Mouse (Mus musculus): ENCODE measurements at regions not wholly inside any gene's neighbourhood (a gene's known extent, or its start where the extent isn't known, plus 50 kb on each side); places are given as distances from the start of the nearest gene placed in this dataset.

GRCm38 (mm10) chr13:39489806-39490205, 529.1 kb upstream of the Slc35b3 start:
- peak; percentile 3 for DNase-seq
- TF ChIP-seq POLR2A (IDR thresholded peaks at IDR 0.05; ENCODE audit: low read depth, low read length) = no peak
- TF ChIP-seq CTCF (conservative IDR thresholded peaks at IDR 0.05; ENCODE audit: insufficient read depth, insufficient read length, low read depth, low read length) = no peak

DNA sequence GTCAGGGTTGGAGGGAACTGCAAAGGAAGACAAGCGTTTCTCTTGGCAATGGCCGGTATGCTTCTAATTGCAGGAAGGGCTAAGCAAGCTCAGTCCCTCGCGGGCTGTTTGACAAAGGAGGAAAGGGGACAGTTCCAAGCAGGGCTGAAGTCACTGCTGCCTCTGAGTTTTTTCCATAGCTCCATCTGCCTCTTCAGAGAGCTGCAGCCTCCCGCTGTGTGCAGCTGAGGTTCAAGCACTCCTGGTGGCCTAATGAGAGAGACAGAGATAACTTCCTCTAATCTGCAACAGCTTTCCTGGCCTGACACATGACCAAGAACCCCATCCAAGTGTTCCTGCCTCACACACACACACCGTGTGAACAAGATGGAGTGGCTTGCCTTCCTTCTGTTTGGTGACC, 511.9 kb upstream of the Slc35b3 start:
- Histone ChIP-seq H3K36me3 (ENCODE audit: control insufficient read depth, insufficient read depth, low read length) (no peaks in the 10 kb centered on the region), H3K27me3 (replicated peaks; ENCODE audit: control insufficient read depth, insufficient read depth, low read length) (no peaks in the 10 kb centered on the region), H3K27ac (ENCODE audit: insufficient read depth, low read depth, low read length) (no peak overlapping the region), H3K4me1 (ENCODE audit: control insufficient read depth, insufficient read depth, low read length) (no peaks in the 10 kb centered on the region), H3K4me3 (ENCODE audit: insufficient read depth, low read depth, low read length) (no peak overlapping the region)
- TF ChIP-seq CTCF (conservative IDR thresholded peaks at IDR 0.05; ENCODE audit: insufficient read depth, insufficient read length, low read depth, low read length) = no peak
- no peak for TF ChIP-seq POLR2A (IDR thresholded peaks at IDR 0.05; ENCODE audit: low read depth, low read length)
- WGBS = 52% methylated on average over 6 of the region's 6 CpGs
- DNase-seq = no peak

More at GRCm38 (mm10) chr13:39489806-39490205, 529.1 kb upstream of the Slc35b3 start:
- Histone ChIP-seq H3K4me3 (ENCODE audit: insufficient read depth, low read depth, low read length) (no peak overlapping the region), H3K27me3 (replicated peaks; ENCODE audit: control insufficient read depth, insufficient read depth, low read length) (no peaks in the 10 kb centered on the region), H3K4me1 (ENCODE audit: control insufficient read depth, insufficient read depth, low read length) (no peaks in the 10 kb centered on the region), H3K36me3 (ENCODE audit: control insufficient read depth, insufficient read depth, low read length) (no peaks in the 10 kb centered on the region), H3K27ac (ENCODE audit: insufficient read depth, low read depth, low read length) (no peak overlapping the region)
- WGBS = 32% methylated on average over 7 of the region's 7 CpGs

DNA sequence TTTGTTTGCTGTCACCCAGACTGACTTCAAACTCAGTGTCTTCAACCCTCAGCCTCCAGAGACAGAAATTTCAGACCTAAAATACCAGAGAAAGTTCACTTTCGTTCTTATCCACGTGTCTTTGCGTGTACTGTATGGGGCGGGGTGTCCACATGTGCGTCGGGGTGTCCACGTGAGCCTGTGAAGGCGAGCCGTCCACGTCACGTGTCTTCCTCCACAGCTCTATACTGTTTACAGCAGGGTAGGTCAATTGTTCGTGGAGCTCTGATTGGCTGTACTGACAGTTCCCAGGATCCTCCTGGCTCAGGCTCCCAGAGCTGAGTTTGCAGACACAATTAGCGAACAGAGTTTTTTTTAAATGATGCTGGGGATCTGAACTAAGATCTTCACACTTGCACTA, 481.1 kb upstream of the Slc35b3 start:
- no peak for DNase-seq
- H3K36me3 ChIP-seq (ENCODE audit: control insufficient read depth, insufficient read depth, low read length) = no peaks in the 10 kb centered on the region
- TF ChIP-seq CTCF (conservative IDR thresholded peaks at IDR 0.05; ENCODE audit: insufficient read depth, insufficient read length, low read depth, low read length) (no peak), POLR2A (IDR thresholded peaks at IDR 0.05; ENCODE audit: low read depth, low read length) (no peak)
- H3K27me3 ChIP-seq (replicated peaks; ENCODE audit: control insufficient read depth, insufficient read depth, low read length) = no peaks in the 10 kb centered on the region
- no peaks in the 10 kb centered on the region for H3K4me1 ChIP-seq (ENCODE audit: control insufficient read depth, insufficient read depth, low read length)
- 93% methylated on average over 13 of the region's 13 CpGs for WGBS
- H3K27ac ChIP-seq (ENCODE audit: insufficient read depth, low read depth, low read length) = no peak overlapping the region
- no peak overlapping the region for H3K4me3 ChIP-seq (ENCODE audit: insufficient read depth, low read depth, low read length)

DNA sequence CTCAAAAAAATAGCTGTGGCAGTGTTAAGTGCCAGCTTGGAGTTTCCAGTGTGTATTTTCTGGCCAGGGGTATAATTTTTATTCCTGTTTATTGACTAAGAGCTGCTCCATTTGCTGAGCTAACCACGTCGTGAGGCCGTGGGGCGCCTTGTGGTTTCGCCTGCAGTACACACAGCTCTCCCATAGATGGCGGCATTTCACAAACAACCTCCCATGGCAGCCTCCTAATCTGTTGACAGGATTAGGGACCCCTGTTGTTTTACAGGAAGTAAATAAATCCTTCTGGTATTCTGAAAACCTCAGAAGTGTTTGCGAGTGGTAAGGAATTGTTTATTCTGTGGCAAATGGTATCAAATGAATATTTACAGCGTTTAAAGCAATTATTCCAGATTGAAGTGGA, 480.2 kb upstream of the Slc35b3 start:
- Histone ChIP-seq H3K27ac (ENCODE audit: insufficient read depth, low read depth, low read length) (no peak overlapping the region), H3K36me3 (ENCODE audit: control insufficient read depth, insufficient read depth, low read length) (no peaks in the 10 kb centered on the region), H3K27me3 (replicated peaks; ENCODE audit: control insufficient read depth, insufficient read depth, low read length) (no peaks in the 10 kb centered on the region), H3K4me1 (ENCODE audit: control insufficient read depth, insufficient read depth, low read length) (no peaks in the 10 kb centered on the region), H3K4me3 (ENCODE audit: insufficient read depth, low read depth, low read length) (no peak overlapping the region)
- DNase-seq = peak; percentile 57
- no peak for TF ChIP-seq POLR2A (IDR thresholded peaks at IDR 0.05; ENCODE audit: low read depth, low read length)
- peak; percentile 91 for TF ChIP-seq CTCF (conservative IDR thresholded peaks at IDR 0.05; ENCODE audit: insufficient read depth, insufficient read length, low read depth, low read length)
- WGBS = 5% methylated on average over 8 of the region's 8 CpGs

- peak; percentile 52 for DNase-seq
- H3K27me3 ChIP-seq (replicated peaks; ENCODE audit: control insufficient read depth, insufficient read depth, low read length) = no peaks in the 10 kb centered on the region
- no peak overlapping the region for H3K4me3 ChIP-seq (ENCODE audit: insufficient read depth, low read depth, low read length)
- H3K36me3 ChIP-seq (ENCODE audit: control insufficient read depth, insufficient read depth, low read length) = no peaks in the 10 kb centered on the region
- H3K4me1 ChIP-seq (ENCODE audit: control insufficient read depth, insufficient read depth, low read length) = no peaks in the 10 kb centered on the region
- WGBS = 49% methylated on average over 10 of the region's 10 CpGs
- H3K27ac ChIP-seq (ENCODE audit: insufficient read depth, low read depth, low read length) = no peak overlapping the region
- TF ChIP-seq CTCF (conservative IDR thresholded peaks at IDR 0.05; ENCODE audit: insufficient read depth, insufficient read length, low read depth, low read length) = no peak
- no peak for TF ChIP-seq POLR2A (IDR thresholded peaks at IDR 0.05; ENCODE audit: low read depth, low read length)
These were observed 479.7 kb upstream of the Slc35b3 start for GRCm38 (mm10) chr13:39440336-39440735.

GRCm38 (mm10) chr13:39427996-39428395, 467.3 kb upstream of the Slc35b3 start:
- no peaks in the 10 kb centered on the region for H3K27me3 ChIP-seq (replicated peaks; ENCODE audit: control insufficient read depth, insufficient read depth, low read length)
- DNase-seq = no peak
- TF ChIP-seq CTCF (conservative IDR thresholded peaks at IDR 0.05; ENCODE audit: insufficient read depth, insufficient read length, low read depth, low read length) (no peak), POLR2A (IDR thresholded peaks at IDR 0.05; ENCODE audit: low read depth, low read length) (no peak)
- H3K4me1 ChIP-seq (ENCODE audit: control insufficient read depth, insufficient read depth, low read length) = no peaks in the 10 kb centered on the region
- no peak overlapping the region for H3K27ac ChIP-seq (ENCODE audit: insufficient read depth, low read depth, low read length)
- H3K36me3 ChIP-seq (ENCODE audit: control insufficient read depth, insufficient read depth, low read length) = no peaks in the 10 kb centered on the region
- WGBS = 64% methylated on average over 3 of the region's 3 CpGs
- H3K4me3 ChIP-seq (ENCODE audit: insufficient read depth, low read depth, low read length) = no peak overlapping the region

DNA sequence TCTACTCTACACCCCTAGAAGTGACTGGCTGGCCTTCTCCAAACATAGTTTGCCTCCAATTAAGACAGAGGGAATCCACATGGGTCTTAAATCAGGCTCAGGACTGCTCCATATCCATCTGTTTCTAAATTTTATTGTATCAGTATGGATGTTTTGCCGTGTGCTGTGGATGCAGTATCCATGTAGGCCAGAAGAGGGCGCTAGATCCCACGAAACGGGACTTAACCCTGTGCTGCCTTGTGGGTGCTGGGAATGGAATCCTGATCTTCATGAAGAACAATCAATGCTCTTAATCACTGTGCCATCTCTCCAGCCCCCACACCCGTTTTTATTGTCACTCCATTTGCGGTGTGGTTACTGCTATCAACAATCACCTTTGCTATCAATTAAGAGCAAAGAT, 465.3 kb upstream of the Slc35b3 start:
- Histone ChIP-seq H3K4me3 (ENCODE audit: insufficient read depth, low read depth, low read length) (no peak overlapping the region), H3K36me3 (ENCODE audit: control insufficient read depth, insufficient read depth, low read length) (no peaks in the 10 kb centered on the region), H3K27ac (ENCODE audit: insufficient read depth, low read depth, low read length) (no peak overlapping the region), H3K4me1 (ENCODE audit: control insufficient read depth, insufficient read depth, low read length) (no peaks in the 10 kb centered on the region), H3K27me3 (replicated peaks; ENCODE audit: control insufficient read depth, insufficient read depth, low read length) (no peaks in the 10 kb centered on the region)
- TF ChIP-seq CTCF (conservative IDR thresholded peaks at IDR 0.05; ENCODE audit: insufficient read depth, insufficient read length, low read depth, low read length) (peak; percentile 56), POLR2A (IDR thresholded peaks at IDR 0.05; ENCODE audit: low read depth, low read length) (no peak)
- 67% methylated on average over 6 of the region's 6 CpGs for whole genome bisulfite sequencing
- no peak for DNase-seq

GRCm38 (mm10) chr13:39418127-39418526, 457.5 kb upstream of the Slc35b3 start:
- WGBS = 64% methylated on average over 7 of the region's 7 CpGs
- no peak overlapping the region for H3K27ac ChIP-seq (ENCODE audit: insufficient read depth, low read depth, low read length)
- DNase-seq = no peak
- H3K27me3 ChIP-seq (replicated peaks; ENCODE audit: control insufficient read depth, insufficient read depth, low read length) = no peaks in the 10 kb centered on the region; the same call in 1 of the 2 replicates
- TF ChIP-seq CTCF (conservative IDR thresholded peaks at IDR 0.05; ENCODE audit: insufficient read depth, insufficient read length, low read depth, low read length) = no peak
- no peak for TF ChIP-seq POLR2A (IDR thresholded peaks at IDR 0.05; ENCODE audit: low read depth, low read length)
- no peaks in the 10 kb centered on the region for H3K36me3 ChIP-seq (ENCODE audit: control insufficient read depth, insufficient read depth, low read length)
- H3K4me1 ChIP-seq (ENCODE audit: control insufficient read depth, insufficient read depth, low read length) = no peaks in the 10 kb centered on the region
- no peak overlapping the region for H3K4me3 ChIP-seq (ENCODE audit: insufficient read depth, low read depth, low read length)
